Mouse (Mus musculus) adrenal gland, adult 18-20 months (tissue): ENCODE results near the gene Gm21830. TPM values are rescaled to one million over a fixed set of nuclear protein-coding genes. Genes with fewer than 3 reads are reported as not detected.
"Not testable (repeated sequence)": the region's sequence is repeated elsewhere in the genome, so short reads cannot be mapped to it uniquely, and the experiment has no call there.

Source experiments
- DNase-seq, 2 experiments: peaks; one replicate each; pipeline ENCODE4 v3.0.0; 2021 to 2022; ENCODE audit warnings: low spot score in 2 of 2
- long read RNA-seq, 2 experiments: library from polyadenylated mRNA; stranded (forward); transcript quantifications; one replicate each; pipeline ENCODE4 v2.0.0; 2021
- total RNA-seq, 2 experiments: library from RNA; stranded (reverse); gene quantifications; 1 replicate in 1 of 2; 2 replicates in 1 of 2; pipeline ENCODE4 v1.2.3; 2021

Gm21830 gene
- not detected for total RNA-seq
- long read RNA-seq, experiment 1 = 0 reads
- long read RNA-seq, experiment 2 = 0 reads

DNA sequence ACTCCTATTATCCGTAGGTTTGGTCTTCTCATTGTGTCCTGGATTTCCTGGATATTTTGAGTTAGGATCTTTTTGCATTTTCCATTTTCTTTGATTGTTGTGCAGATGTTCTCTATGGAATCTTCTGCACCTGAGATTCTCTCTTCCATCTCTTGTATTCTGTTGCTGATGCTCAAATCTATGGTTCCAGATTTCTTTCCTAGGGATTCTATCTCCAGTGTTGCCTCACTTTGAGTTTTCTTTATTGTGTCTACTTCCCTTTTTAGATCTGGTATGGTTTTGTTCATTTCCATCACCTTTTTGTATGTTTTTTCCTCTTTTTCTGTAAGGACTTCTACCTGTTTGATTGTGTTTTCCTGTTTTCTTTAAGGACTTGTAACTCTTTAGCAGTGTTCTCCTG, at the start of gene Gm21830:
Gene Gm21830, plus strand, starts transcription at position 301 of the 400 bp plus-strand sequence.
- not testable (repeated sequence) for DNase-seq

DNA sequence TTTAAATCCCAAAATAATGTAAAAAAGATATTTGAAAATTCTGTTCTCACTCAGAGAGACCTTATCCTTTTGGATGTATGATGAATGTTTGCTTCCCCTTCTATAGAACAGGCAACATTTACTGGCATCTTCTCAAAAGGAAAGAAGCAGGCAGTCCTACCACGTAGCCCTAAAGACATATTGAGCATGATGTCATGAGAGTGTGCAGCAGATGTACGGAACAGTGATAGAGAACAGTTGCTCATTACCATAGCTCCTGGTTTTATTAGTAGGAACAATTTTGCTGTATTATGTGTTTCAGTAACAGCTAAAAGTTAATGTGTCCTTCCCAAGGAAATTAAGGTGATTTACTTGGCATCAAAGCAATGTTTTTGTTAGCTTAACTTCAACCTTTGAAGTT, 49.0 kb upstream of the Gm21830 start:
- DNase-seq = no peak

GRCm38 (mm10) chr2:67378504-67378903, 35.0 kb upstream of the Gm21830 start:
- DNase-seq = no peak

DNA sequence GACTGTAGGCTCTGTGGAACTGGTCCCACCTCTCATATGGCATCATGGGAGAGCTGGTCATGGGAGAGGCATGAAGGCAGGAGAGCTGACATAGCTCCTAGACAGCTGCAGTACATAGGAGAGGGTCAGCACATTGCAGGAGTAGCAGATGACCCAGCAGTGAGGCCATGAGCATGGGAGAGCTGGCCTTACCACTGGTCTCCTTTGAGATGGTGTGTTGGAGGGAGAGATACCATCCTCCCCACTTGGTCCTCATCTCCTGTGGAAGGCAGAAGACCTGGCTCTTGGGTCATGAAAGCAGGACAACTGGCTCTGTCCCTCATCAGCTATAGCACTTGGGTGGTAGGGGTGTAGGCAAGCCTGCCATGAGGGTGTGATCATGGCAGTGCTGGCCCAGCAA, 7.3 kb downstream of the Gm21830 start:
- DNase-seq = no peak

DNA sequence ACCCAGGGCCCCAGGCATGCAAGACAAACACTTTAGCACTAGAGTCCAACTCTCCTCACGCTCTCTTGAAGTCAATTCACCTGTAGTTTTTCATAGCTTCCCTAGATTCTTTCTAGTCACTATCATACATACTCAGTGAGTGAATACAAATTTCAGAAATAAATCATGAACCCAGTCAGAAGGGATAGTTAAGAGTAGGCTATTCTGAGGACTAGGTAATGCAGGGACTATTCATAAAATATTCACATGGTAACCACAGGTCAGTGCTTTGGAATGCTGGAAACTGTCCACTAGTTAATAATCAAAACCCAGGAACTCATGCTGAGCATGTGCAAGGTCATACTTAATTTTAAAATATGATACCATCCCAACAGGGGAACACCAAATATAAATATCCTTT, 9.3 kb downstream of the Gm21830 start:
- no peak for DNase-seq

DNA sequence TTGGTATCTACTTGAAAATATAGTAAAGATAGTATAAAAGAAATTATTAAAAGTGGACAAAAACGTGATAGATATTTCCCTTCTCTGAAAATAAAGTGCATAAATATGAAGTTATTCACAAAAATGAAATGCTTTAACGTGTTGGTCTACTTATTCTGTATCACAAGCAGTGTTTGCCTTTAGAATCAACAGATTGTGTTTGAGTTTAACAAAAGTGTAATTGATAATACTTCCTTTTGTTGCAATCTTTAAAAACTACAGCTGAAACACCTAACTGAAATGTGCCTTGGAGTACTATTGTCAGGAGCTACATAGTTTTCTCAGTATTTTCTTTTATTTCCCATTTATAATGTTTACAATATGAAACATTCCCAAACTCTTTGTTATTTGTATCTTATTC, 19.6 kb downstream of the Gm21830 start, which contains the start of gene Gm26727:
Gene Gm26727, minus strand, starts transcription at position 101 of the 400 bp plus-strand sequence.
- no peak for DNase-seq

DNA sequence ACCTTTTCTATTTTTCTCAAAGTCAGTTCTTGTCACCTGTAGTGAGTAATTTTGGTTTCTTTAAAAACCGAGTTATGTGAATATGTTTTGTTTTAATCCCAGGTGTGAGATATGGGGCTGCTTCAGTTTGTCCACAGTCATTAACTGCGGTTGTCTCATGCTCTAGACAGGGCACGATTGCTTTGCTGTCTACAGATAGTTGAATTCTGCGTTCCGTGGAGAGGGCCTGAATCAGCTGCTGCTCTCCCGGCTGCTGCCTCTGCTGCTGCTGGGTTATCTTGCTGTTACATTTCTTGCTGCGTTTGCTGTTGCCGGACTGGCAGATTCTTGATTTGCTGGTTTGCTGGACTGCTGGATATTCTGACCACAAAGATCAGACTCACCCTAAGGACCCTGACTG, 24.8 kb downstream of the Gm21830 start:
- DNase-seq = no peak

DNA sequence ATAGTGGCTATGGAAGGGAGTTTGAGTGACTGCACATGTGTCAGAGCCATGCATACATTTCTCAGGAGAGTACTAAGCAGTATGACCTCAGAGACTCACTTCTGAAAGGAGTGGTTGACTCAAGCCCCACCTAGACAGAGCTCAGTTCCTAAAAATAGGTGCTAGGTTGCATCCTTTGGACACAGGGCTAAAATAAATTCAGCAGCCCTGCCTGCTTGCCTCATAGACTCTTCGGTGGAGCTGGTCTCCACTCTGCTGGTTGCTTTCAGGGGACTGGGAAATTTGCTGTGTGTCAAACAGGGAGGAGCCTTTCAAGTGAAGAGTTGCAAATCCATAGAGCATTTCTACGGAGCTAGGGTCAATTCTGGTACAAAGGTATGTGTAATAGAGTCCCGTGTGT, 32.3 kb downstream of the Gm21830 start, which contains the start of gene Xirp2:
Gene Xirp2, plus strand, starts transcription at position 223 of the 400 bp plus-strand sequence.
- DNase-seq = no peak

GRCm38 (mm10) chr2:67446772-67447171, 33.2 kb downstream of the Gm21830 start:
- no peak for DNase-seq

DNA sequence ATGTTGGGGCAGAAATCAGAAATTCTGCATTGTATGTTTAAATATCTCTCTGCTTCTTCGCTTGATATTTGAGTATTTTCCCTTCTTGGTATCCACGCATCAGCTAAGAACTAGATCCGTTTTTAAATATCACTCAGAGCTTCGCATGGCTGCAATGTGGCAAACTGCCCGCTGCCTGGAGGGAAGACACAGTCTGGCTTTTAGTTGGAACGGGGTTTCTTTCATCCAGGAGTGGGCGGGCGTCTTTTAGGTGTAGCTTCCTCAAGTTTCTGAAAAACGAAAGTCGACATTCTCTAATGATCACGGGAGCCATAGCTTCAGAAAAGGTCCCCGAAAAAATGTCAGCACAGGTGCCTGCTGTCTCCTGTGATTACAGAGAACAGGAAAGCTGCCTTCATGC, 33.7 kb downstream of the Gm21830 start:
- DNase-seq = no peak

DNA sequence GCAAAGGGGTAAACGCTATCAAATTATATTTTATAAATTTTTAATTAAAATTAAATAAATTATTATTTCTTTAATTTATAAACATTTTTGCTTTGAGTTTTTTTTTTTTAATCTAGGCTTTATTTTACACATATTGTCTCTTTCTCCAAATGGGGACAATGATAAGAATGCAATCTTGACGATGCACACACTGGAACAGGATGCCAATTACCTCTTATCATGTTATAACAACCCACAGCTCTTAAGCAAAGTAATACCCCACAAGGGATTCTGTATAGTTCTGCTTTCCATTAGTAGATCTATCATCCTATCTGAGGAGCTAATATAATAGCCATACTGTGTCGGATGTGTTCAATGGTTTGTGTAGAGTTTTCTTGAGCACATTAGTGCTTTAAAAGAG, 47.3 kb downstream of the Gm21830 start:
- no peak for DNase-seq

GRCm38 (mm10) chr2:67467036-67467435, 53.5 kb downstream of the Gm21830 start:
- no peak for DNase-seq

GRCm38 (mm10) chr2:67470030-67470429, 56.5 kb downstream of the Gm21830 start:
- DNase-seq = not testable (repeated sequence)

GRCm38 (mm10) chr2:67477753-67478152, 64.2 kb downstream of the Gm21830 start:
- peak; percentile 27 to 38 for DNase-seq

DNA sequence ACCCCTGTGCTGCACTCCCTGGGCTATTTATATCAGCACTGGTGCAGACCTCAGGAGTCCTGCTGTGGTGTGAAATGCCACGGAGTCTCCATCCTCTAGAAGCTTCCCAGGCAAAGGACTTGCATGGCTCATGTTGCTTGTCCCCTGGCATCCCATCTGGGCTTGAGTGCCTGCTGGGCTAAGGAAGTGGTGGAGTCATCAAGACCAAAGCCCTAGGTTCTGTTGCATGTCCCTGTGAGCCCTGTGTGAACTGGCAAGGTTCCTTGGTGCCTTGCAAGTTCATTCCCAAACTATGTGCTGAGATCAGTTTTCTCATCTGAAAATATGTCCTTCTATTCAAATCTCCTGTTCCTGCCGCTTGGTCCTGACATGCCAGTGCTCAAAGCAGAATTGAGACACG, 67.5 kb downstream of the Gm21830 start:
- DNase-seq = no peak

Other genes with a start within 250 kb of the Gm21830 start
- gene Gm26727, start 19.5 kb downstream of the Gm21830 start, total RNA-seq = not detected
- gene Xirp2, start 32.3 kb downstream of the Gm21830 start, total RNA-seq = under 1 TPM in 1 of 2 experiments, not detected in 1; 0.83 TPM
- 1 to 10 TPM; 3.0 to 3.5 TPM for gene B3galt1, start 152.1 kb downstream of the Gm21830 start, total RNA-seq